Mouse (Mus musculus): ENCODE measurements around the gene Dnmt1. TPM values are rescaled to one million over a fixed set of nuclear protein-coding genes. Genes with fewer than 3 reads are reported as not detected.
A peak's percentile ranks its signal among the peaks of the same experiment; 100 is the strongest.
"Not testable (repeated sequence)": the region's sequence is repeated elsewhere in the genome, so short reads cannot be mapped to it uniquely, and the experiment has no call there.

Dnmt1 gene
- 58.3 and 60.4 TPM in 2 replicates for total RNA-seq (2017)

GRCm38 (mm10) chr9:20959430-20959938 lies at the start of gene Dnmt1:
Dnmt1 (minus strand) TSS chr9:20959888.
- no peak for ATAC-seq (ENCODE audit: extremely low read depth, insufficient number of reproducible peaks, low FRiP score, poor library complexity, severe bottlenecking)

GRCm38 (mm10) chr9:21008007-21008406 lies 48.3 kb upstream of the Dnmt1 start:
- no peak for ATAC-seq (ENCODE audit: extremely low read depth, insufficient number of reproducible peaks, low FRiP score, poor library complexity, severe bottlenecking)

- ATAC-seq (ENCODE audit: extremely low read depth, insufficient number of reproducible peaks, low FRiP score, poor library complexity, severe bottlenecking), result no peak
These were observed 47.7 kb upstream of the Dnmt1 start for GRCm38 (mm10) chr9:21007313-21007952.

- ATAC-seq (ENCODE audit: extremely low read depth, insufficient number of reproducible peaks, low FRiP score, poor library complexity, severe bottlenecking), result peak; percentile 79
These were observed 43.2 kb upstream of the Dnmt1 start, which contains the start of gene Mrpl4 for GRCm38 (mm10) chr9:21002627-21003551. Mrpl4 (plus strand) TSS chr9:21002738.

- ATAC-seq (ENCODE audit: extremely low read depth, insufficient number of reproducible peaks, low FRiP score, poor library complexity, severe bottlenecking), result no peak
These were observed 42.6 kb upstream of the Dnmt1 start for GRCm38 (mm10) chr9:21002270-21002626.

- ATAC-seq (ENCODE audit: extremely low read depth, insufficient number of reproducible peaks, low FRiP score, poor library complexity, severe bottlenecking), result no peak
These were observed 42.0 kb upstream of the Dnmt1 start for GRCm38 (mm10) chr9:21001651-21002200.

- ATAC-seq (ENCODE audit: extremely low read depth, insufficient number of reproducible peaks, low FRiP score, poor library complexity, severe bottlenecking), result no peak
These were observed 41.1 kb upstream of the Dnmt1 start for GRCm38 (mm10) chr9:21000811-21001210.

GRCm38 (mm10) chr9:20998337-20998736 lies 38.6 kb upstream of the Dnmt1 start:
- not testable (repeated sequence) for ATAC-seq (ENCODE audit: extremely low read depth, insufficient number of reproducible peaks, low FRiP score, poor library complexity, severe bottlenecking)

- no peak for ATAC-seq (ENCODE audit: extremely low read depth, insufficient number of reproducible peaks, low FRiP score, poor library complexity, severe bottlenecking)
These were observed 37.4 kb upstream of the Dnmt1 start for GRCm38 (mm10) chr9:20997065-20997464.

GRCm38 (mm10) chr9:20995069-20995468 lies 35.4 kb upstream of the Dnmt1 start:
- ATAC-seq (ENCODE audit: extremely low read depth, insufficient number of reproducible peaks, low FRiP score, poor library complexity, severe bottlenecking), result no peak

GRCm38 (mm10) chr9:20993165-20993898 lies 33.6 kb upstream of the Dnmt1 start:
- no peak for ATAC-seq (ENCODE audit: extremely low read depth, insufficient number of reproducible peaks, low FRiP score, poor library complexity, severe bottlenecking)

- no peak for ATAC-seq (ENCODE audit: extremely low read depth, insufficient number of reproducible peaks, low FRiP score, poor library complexity, severe bottlenecking)
These were observed 31.9 kb upstream of the Dnmt1 start for GRCm38 (mm10) chr9:20991587-20991986.

- no peak for ATAC-seq (ENCODE audit: extremely low read depth, insufficient number of reproducible peaks, low FRiP score, poor library complexity, severe bottlenecking)
These were observed 31.2 kb upstream of the Dnmt1 start for GRCm38 (mm10) chr9:20990861-20991260.

- no peak for ATAC-seq (ENCODE audit: extremely low read depth, insufficient number of reproducible peaks, low FRiP score, poor library complexity, severe bottlenecking)
These were observed 28.3 kb upstream of the Dnmt1 start for GRCm38 (mm10) chr9:20987953-20988352.

GRCm38 (mm10) chr9:20986952-20987686 lies 27.4 kb upstream of the Dnmt1 start:
- no peak for ATAC-seq (ENCODE audit: extremely low read depth, insufficient number of reproducible peaks, low FRiP score, poor library complexity, severe bottlenecking)

GRCm38 (mm10) chr9:20983169-20983568 lies 23.5 kb upstream of the Dnmt1 start:
- no peak for ATAC-seq (ENCODE audit: extremely low read depth, insufficient number of reproducible peaks, low FRiP score, poor library complexity, severe bottlenecking)

- no peak for ATAC-seq (ENCODE audit: extremely low read depth, insufficient number of reproducible peaks, low FRiP score, poor library complexity, severe bottlenecking)
These were observed 22.5 kb upstream of the Dnmt1 start for GRCm38 (mm10) chr9:20982171-20982570.

- ATAC-seq (ENCODE audit: extremely low read depth, insufficient number of reproducible peaks, low FRiP score, poor library complexity, severe bottlenecking), result no peak
These were observed 20.1 kb upstream of the Dnmt1 start for GRCm38 (mm10) chr9:20979769-20980168.
